Mouse (Mus musculus): ENCODE results near the gene Slc22a6.

Slc22a6 gene

DNA sequence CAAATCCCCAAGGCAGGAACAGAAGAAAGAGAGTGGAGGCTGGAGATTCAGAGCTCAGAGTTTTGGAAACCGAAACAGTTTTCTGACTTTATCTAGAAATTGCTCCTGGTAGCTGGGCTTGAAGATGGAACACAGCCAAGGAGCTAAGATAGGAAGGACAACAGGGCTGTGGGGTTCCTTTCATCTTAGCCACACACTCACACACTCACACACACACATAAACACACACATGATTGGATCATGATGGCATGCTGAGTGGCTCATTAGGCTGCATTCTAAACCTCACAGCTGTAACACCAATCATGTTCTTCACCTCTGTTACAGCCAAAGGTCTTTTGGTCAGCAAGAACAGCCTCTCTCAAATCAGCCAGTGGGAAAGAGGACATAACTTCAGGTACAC, 14.2 kb downstream of the Slc22a6 start:
- no peak for DNase-seq (ENCODE audit: low read depth, low spot score)
- Histone ChIP-seq H3K36me3 (ENCODE audit: control insufficient read depth, insufficient read depth, low read length, poor library complexity, severe bottlenecking) (no peaks in the 10 kb centered on the region), H3K27me3 (ENCODE audit: control insufficient read depth, insufficient read depth, low read length, poor library complexity, severe bottlenecking) (no peaks in the 10 kb centered on the region)

DNA sequence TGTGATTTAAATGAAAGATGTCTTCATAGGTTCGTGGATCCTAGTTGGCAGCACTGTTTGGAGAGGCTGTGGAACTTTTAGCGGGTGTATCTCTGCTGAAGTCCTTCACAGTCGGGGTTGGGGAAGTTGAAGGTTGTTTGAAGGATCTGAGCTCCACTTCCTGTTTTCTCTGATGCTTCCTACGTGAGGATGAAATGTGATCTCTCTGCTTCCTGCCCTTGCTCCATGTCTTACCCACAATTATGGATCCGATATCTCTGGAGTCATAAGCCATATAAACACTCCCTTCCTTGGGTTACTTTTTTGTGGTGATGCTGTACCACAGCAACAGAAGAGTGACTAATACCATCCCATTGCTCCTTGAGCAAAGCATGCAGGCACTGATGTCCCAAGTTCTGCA, 24.2 kb downstream of the Slc22a6 start:
- no peak for DNase-seq (ENCODE audit: low read depth, low spot score)
- Histone ChIP-seq H3K36me3 (ENCODE audit: control insufficient read depth, insufficient read depth, low read length, poor library complexity, severe bottlenecking) (no peaks in the 10 kb centered on the region), H3K27me3 (ENCODE audit: control insufficient read depth, insufficient read depth, low read length, poor library complexity, severe bottlenecking) (no peaks in the 10 kb centered on the region; the same call in 1 of the 2 replicates)

DNA sequence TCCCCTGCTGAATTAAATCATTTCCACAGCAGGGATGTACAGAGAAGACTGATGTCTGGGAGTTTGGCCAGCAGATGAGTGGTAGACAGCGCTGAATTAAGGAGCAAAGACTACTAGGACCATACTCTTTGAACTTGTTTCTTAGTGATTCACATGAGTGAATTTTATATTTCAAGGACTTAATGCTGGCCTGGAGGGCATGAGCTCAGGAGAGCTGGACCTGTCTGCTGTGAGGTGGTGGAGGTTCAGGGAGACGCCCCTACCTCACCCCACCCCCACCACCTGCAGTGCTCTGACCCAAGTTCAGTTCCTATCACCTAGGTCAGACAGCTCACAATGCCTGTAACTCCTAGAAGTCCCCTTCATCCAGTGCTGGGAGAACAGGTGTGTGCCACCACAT, 28.6 kb downstream of the Slc22a6 start:
- Histone ChIP-seq H3K27me3 (ENCODE audit: control insufficient read depth, insufficient read depth, low read length, poor library complexity, severe bottlenecking) (no peaks in the 10 kb centered on the region; the same call in 1 of the 2 replicates), H3K36me3 (ENCODE audit: control insufficient read depth, insufficient read depth, low read length, poor library complexity, severe bottlenecking) (no peaks in the 10 kb centered on the region)
- no peak for DNase-seq (ENCODE audit: low read depth, low spot score)

- H3K27me3 ChIP-seq (ENCODE audit: control insufficient read depth, insufficient read depth, low read length, poor library complexity, severe bottlenecking) = no peaks in the 10 kb centered on the region
- DNase-seq (ENCODE audit: low read depth, low spot score) = no peak
- H3K36me3 ChIP-seq (ENCODE audit: control insufficient read depth, insufficient read depth, low read length, poor library complexity, severe bottlenecking) = no peaks in the 10 kb centered on the region
Measured at GRCm38 (mm10) chr19:8655833-8656232, 38.0 kb downstream of the Slc22a6 start.

DNA sequence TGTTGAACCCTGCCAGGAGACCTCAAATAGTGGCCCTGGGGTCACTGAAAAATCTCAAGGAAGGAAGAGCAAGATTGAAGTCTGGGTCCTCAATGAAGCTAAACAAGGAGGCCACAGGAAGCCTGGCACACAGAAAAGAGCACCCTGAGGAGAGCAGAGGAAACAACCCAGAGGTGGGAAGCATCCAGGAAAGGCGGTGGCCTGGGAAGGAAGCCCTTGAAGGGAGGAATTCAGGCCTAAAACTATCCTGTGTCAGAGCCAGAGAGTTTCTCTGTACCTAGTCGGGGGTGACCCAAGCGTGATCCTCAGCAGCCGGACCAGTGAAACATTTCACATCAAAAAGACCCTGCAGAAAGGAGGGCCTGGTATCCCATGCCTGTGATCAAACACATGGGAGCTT, 38.5 kb downstream of the Slc22a6 start:
- Histone ChIP-seq H3K27me3 (ENCODE audit: control insufficient read depth, insufficient read depth, low read length, poor library complexity, severe bottlenecking) (no peaks in the 10 kb centered on the region), H3K36me3 (ENCODE audit: control insufficient read depth, insufficient read depth, low read length, poor library complexity, severe bottlenecking) (no peaks in the 10 kb centered on the region)
- no peak for DNase-seq (ENCODE audit: low read depth, low spot score)

GRCm38 (mm10) chr19:8661821-8662307, 44.0 kb downstream of the Slc22a6 start:
- Histone ChIP-seq H3K27me3 (ENCODE audit: control insufficient read depth, insufficient read depth, low read length, poor library complexity, severe bottlenecking) (no peaks in the 10 kb centered on the region), H3K36me3 (ENCODE audit: control insufficient read depth, insufficient read depth, low read length, poor library complexity, severe bottlenecking) (no peaks in the 10 kb centered on the region)
- DNase-seq (ENCODE audit: low read depth, low spot score) = no peak

DNA sequence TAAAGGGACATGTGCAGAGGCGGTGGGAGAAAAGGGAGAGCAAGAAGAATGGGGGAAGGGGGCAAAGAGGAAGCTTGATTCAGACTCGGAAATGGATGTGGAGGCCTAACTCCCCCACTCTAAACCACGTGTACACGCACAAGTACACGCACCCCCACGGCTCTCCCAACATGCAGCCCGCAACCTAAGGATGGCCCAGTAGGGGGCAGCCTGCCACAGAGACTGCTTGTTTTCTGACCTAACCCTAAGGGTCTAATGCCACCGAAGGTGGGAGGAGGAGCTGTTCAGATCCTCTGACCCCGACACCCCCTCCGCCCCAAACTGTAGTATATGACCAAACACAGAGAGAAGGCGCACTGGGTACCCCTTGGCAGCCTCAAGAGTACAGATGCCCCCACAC, 44.5 kb downstream of the Slc22a6 start:
- DNase-seq (ENCODE audit: low read depth, low spot score) = peak; percentile 54
- H3K27me3 ChIP-seq (ENCODE audit: control insufficient read depth, insufficient read depth, low read length, poor library complexity, severe bottlenecking) = no peaks in the 10 kb centered on the region
- H3K36me3 ChIP-seq (ENCODE audit: control insufficient read depth, insufficient read depth, low read length, poor library complexity, severe bottlenecking) = no peaks in the 10 kb centered on the region

DNA sequence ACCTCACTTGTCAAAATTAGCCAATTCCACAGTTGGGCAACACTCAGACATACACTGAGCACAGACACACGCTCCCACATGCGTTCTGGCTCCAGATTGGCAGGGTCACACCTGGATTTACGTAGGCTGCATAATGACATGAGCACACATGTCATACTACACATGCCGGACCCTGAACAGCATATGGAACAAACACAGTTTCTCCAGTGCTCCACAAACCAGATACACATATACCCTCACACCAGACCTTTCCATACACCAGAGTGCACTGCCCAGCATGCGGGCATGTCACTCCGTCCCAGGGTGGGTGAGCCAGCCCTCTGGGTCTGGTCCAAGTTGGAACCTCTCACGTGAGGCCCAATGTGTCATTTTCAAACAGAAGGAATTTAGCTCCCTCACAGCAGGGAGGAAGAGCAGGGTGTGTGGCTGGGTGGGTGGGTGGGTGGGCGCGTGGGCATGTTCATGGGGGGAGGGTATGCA, 45.6 kb downstream of the Slc22a6 start, which contains the start of gene Chrm1:
Gene Chrm1, plus strand, starts transcription at position 430 of the 480 bp plus-strand sequence.
- DNase-seq (ENCODE audit: low read depth, low spot score) = no peak
- Histone ChIP-seq H3K36me3 (ENCODE audit: control insufficient read depth, insufficient read depth, low read length, poor library complexity, severe bottlenecking) (no peaks in the 10 kb centered on the region), H3K27me3 (ENCODE audit: control insufficient read depth, insufficient read depth, low read length, poor library complexity, severe bottlenecking) (no peaks in the 10 kb centered on the region)

DNA sequence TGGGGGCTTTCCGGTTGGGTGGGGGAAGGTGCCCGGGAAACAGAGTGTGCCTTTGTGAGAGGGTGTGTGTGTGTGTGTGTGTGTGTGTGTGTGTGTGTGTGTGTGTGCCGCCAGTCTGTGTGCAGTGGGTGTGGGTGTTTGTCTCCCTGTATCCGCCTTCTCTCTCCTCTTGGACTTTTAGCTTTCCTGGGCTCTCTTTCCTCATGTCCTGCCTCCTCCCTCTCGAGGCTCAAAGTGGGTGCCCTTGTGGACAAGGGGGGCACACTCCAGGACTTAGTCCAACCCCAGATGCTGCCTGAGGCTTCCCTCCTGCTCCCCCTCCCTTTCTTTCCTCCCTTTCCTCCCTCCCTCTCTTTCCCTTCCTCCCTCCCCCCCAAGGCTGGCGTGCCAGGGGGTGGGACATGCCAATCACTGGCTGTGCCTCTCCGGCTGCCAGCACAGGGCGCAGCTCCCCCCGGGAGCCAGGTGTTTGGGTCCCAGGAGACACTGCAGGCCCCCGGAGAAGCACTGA, 46.1 kb downstream of the Slc22a6 start:
- no peaks in the 10 kb centered on the region for H3K27me3 ChIP-seq (ENCODE audit: control insufficient read depth, insufficient read depth, low read length, poor library complexity, severe bottlenecking)
- no peak for DNase-seq (ENCODE audit: low read depth, low spot score)
- H3K36me3 ChIP-seq (ENCODE audit: control insufficient read depth, insufficient read depth, low read length, poor library complexity, severe bottlenecking) = no peaks in the 10 kb centered on the region

DNA sequence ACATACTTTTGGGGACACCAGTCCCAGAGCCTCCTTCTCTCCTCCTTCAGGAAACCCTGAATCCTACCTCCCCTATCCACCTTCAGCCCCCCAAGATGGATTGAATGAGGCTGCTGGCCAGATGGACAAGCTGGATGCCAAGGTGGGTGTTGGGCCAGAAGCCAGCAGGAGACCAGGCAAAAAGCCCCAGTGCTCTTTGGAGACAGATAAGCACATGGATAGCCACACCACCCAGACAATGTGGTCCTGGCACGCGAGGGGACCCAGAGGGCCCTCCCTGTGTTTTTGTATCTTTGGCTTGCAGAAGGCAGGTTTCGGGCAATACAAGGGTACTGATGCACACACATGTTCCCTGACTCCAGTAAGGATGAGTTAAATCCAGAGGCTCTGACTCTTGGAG, 47.0 kb downstream of the Slc22a6 start:
- DNase-seq (ENCODE audit: low read depth, low spot score) = no peak
- Histone ChIP-seq H3K27me3 (ENCODE audit: control insufficient read depth, insufficient read depth, low read length, poor library complexity, severe bottlenecking) (no peaks in the 10 kb centered on the region), H3K36me3 (ENCODE audit: control insufficient read depth, insufficient read depth, low read length, poor library complexity, severe bottlenecking) (no peaks in the 10 kb centered on the region)

DNA sequence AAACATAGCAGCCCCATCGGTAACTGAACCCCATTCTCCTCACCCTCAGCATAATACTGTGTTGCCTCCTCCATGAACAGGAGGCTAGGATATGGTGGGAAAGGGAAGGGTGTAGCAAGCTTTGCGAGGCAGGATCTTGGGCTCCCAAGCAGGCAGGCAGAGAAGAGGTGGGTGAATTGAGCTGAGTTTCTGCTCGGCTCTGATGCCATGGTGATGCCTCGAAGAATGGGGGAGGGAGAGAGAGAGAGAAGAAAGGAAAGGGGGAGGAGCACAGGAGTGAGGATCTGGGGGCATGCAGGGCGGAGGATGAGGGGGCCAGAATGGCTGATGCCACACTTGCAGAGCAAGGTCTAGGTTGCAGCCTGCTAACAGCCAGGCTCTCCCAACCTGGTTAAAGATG, 47.9 kb downstream of the Slc22a6 start:
- DNase-seq (ENCODE audit: low read depth, low spot score) = no peak
- H3K36me3 ChIP-seq (ENCODE audit: control insufficient read depth, insufficient read depth, low read length, poor library complexity, severe bottlenecking) = no peaks in the 10 kb centered on the region

DNA sequence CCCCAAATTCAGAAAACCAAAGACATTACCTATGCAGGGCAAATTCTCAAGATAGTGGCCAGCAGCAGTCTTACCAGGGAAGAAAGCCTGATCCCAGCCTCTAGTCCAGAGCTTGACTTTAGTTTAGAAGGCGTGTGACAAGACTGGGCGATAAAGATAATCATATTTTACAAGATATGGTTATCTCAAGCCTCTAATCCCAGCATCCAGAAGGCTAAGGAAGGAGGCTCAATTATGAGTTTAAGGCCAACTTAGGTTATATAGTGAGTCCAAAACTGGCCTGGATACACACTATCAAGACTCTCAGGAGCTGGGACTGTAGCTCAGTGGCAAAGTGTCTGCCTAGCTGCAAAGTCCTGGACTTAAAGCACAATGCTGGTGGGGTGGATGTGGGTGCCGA, 55.0 kb downstream of the Slc22a6 start:
- H3K27me3 ChIP-seq (ENCODE audit: control insufficient read depth, insufficient read depth, low read length, poor library complexity, severe bottlenecking) = no peaks in the 10 kb centered on the region
- no peaks in the 10 kb centered on the region for H3K36me3 ChIP-seq (ENCODE audit: control insufficient read depth, insufficient read depth, low read length, poor library complexity, severe bottlenecking)
- DNase-seq (ENCODE audit: low read depth, low spot score) = no peak

More for the DNA sequence above, 47.9 kb downstream of the Slc22a6 start:
- H3K27me3 ChIP-seq (ENCODE audit: control insufficient read depth, insufficient read depth, low read length, poor library complexity, severe bottlenecking) = no peaks in the 10 kb centered on the region

DNA sequence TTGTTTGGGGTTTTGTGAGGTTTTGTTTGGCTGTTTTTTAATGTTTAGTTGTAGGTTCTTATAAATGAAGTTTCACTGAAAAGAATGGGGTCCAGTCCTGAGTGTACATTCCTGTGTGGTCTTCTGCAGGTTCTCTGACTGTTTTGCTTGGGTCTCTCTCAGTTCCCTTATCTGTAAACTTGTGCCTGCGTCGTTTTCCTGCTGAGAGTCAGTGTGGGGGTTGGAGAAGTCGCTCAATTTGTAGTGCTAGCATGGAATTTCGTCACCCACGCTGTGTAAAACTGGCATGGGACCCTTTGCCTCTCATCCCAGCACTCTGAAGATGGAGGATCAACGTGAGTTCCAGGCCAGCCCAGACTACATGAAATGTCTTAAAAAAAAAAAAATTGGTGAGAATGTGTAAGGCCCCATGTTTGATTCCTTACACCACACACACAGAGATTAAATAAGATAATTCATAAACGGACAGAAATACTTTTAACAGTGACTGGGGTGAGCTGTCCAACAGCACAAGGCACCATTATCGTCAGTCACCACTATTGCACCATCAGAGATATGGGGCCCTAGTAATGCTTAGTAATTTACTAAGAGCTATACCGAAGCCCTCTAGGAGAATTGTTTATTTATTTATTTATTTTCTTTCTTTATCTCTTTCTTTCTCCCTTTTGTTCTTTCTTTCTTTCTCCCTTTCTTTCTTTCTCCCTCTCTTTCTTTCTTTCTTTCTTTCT, 55.7 kb downstream of the Slc22a6 start:
- no peaks in the 10 kb centered on the region for H3K27me3 ChIP-seq (ENCODE audit: control insufficient read depth, insufficient read depth, low read length, poor library complexity, severe bottlenecking)
- H3K36me3 ChIP-seq (ENCODE audit: control insufficient read depth, insufficient read depth, low read length, poor library complexity, severe bottlenecking) = no peaks in the 10 kb centered on the region
- no peak for DNase-seq (ENCODE audit: low read depth, low spot score)
